ENCODE assay signal across 13 mouse cellular contexts in the genomic region with DNA sequence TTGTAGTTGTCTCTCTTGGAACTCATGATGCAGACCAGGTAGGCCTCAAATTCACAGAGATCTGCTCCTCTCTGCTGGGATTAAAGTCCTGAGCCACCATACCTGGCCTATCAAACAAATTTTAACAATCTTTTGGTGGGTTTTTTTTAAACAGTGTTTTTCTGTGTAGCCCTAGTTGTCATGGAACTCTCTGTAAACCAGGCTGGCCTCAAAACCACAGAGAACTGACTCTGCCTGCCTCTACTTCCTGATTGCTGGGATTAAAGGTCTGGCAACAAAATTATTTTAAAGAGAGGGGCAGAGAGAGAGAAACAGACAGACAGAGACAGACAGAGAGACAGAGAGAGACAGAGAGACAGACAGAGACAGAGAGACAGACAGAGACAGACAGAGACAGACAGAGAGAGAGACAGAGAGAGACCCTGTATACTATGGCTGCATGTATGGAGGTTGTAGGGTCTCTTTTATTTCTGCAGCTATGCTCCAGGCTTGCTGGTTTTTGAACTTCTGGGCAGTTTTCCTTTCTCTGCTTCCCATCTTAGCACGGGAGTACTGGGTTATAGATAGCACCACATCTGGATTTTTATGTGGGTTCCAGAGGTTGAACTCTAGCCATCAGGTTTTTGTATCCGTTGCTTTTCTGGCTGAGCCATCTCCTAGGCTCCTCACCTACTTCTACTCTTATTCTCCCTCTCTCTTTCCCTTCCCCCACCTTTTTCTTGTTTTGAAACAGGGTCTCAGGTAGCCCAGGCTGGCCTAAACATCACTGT. TPM values are rescaled to one million over a fixed set of nuclear protein-coding genes. Genes with fewer than 3 reads are reported as not detected.
DNase-seq lines count a peak whose midpoint lies in the region; ATAC-seq and TF ChIP-seq lines count a peak whose summit lies in the region.
"Had no signal": no experiment of that assay in that cellular context is flagged by ENCODE, and none has a peak within 500 bp of the region (broad histone marks: within the 10 kb centered on the region; RNA-seq: fewer than 3 reads in every experiment).

No protein-coding gene starts in this region.

- H3K36me3 ChIP-seq in heart, postnatal 0 days (replicated peaks; ENCODE audit: control insufficient read depth, insufficient read depth, low read length), result no peaks in the 10 kb centered on the region
- no peaks in the 10 kb centered on the region for H3K36me3 ChIP-seq in hindbrain, embryonic 14.5 days (replicated peaks; ENCODE audit: control insufficient read depth, insufficient read depth)
- H3K36me3 ChIP-seq: forebrain, embryonic 15.5 days had no signal

- no peak overlapping the region for H3K4me3 ChIP-seq in heart, postnatal 0 days (ENCODE audit: low read depth, low read length)
- no peak overlapping the region for H3K4me3 ChIP-seq in hindbrain, embryonic 14.5 days (replicated peaks; ENCODE audit: low read length)
- H3K4me3 ChIP-seq: forebrain, embryonic 15.5 days had no signal

- H3K9me3 ChIP-seq in heart, postnatal 0 days (replicated peaks; ENCODE audit: control insufficient read depth, low read length), result no peaks in the 10 kb centered on the region
- H3K9me3 ChIP-seq in hindbrain, embryonic 14.5 days (ENCODE audit: control insufficient read depth, low read length), result no peaks in the 10 kb centered on the region
- H3K9me3 ChIP-seq: forebrain, embryonic 15.5 days had no signal

- TF ChIP-seq EP300 in heart, postnatal 0 days (IDR thresholded peaks at IDR 0.05; ENCODE audit: low read depth), result no peak

- WGBS in heart, postnatal 0 days, result 60% methylated on average over 2 of the region's 2 CpGs
- 87% methylated on average over 2 of the region's 2 CpGs for WGBS in hindbrain, embryonic 14.5 days

- H3K27ac ChIP-seq in heart, postnatal 0 days (ENCODE audit: low read depth), result peak overlapping the region; percentile 66
- no peak overlapping the region for H3K27ac ChIP-seq in hindbrain, embryonic 14.5 days
- H3K27ac ChIP-seq: forebrain, embryonic 15.5 days; macrophage had no signal

- no peak overlapping the region for H3K4me2 ChIP-seq in heart, postnatal 0 days (ENCODE audit: low read depth, low read length)
- H3K4me2 ChIP-seq in hindbrain, embryonic 14.5 days (replicated peaks), result no peak overlapping the region
- H3K4me2 ChIP-seq: forebrain, embryonic 15.5 days had no signal

- TF ChIP-seq CTCF in heart, postnatal 0 days (IDR thresholded peaks at IDR 0.05; ENCODE audit: low read depth), result no peak

- no peak overlapping the region for H3K9ac ChIP-seq in heart, postnatal 0 days (replicated peaks; ENCODE audit: low read depth, low read length)
- no peak overlapping the region for H3K9ac ChIP-seq in hindbrain, embryonic 14.5 days
- H3K9ac ChIP-seq: forebrain, embryonic 15.5 days had no signal

- no peak for ATAC-seq in heart, postnatal 0 days (ENCODE audit: insufficient read depth, low read depth)
- peak; percentile 32 to 71; a peak in 2 of 4 replicates for ATAC-seq in hematopoietic stem cell, adult 5-6 weeks (replicated peaks in 1 of 2; ENCODE audit: insufficient read depth in 1 of 2, low FRiP score in 2 of 2, low TSS enrichment in 1 of 2, low read depth in 1 of 2, poor library complexity in 2 of 2, severe bottlenecking in 2 of 2)
- no peak for ATAC-seq in hindbrain, embryonic 14.5 days (ENCODE audit: low FRiP score)
- ATAC-seq: forebrain, embryonic 15.5 days had no signal

- no peaks in the 10 kb centered on the region for H3K27me3 ChIP-seq in heart, postnatal 0 days (ENCODE audit: control insufficient read depth, insufficient read depth, low read length)
- H3K27me3 ChIP-seq in hindbrain, embryonic 14.5 days (ENCODE audit: control insufficient read depth, insufficient read depth, low read length), result no peaks in the 10 kb centered on the region
- H3K27me3 ChIP-seq: forebrain, embryonic 15.5 days had no signal

- no peak for DNase-seq in heart, postnatal 0 days (ENCODE audit: low spot score)
- DNase-seq in heart, adult 9 months (ENCODE audit: low spot score in 2 of 2), result no peak
- DNase-seq in 3T3-L1 (ENCODE audit: low read depth, low spot score), result peak; percentile 39
- DNase-seq in CD4-positive, CD25-positive, alpha-beta regulatory T cell, adult 2 months (ENCODE audit: low read depth, low spot score), result peak; percentile 73
- no peak for DNase-seq in hindbrain, embryonic 14.5 days (ENCODE audit: low spot score)
- no peak for DNase-seq in testis, postnatal 10 days (ENCODE audit: low spot score)
- DNase-seq: cerebellum, postnatal 10 days; gastrocnemius, postnatal 25 days; kidney, postnatal 4 days; thymus, postnatal 36 days had no signal

- 0 out of 2 replicates have a peak, but pooled peaks cover 3% of the 10 kb centered on the region for H3K4me1 ChIP-seq in heart, postnatal 0 days (ENCODE audit: control insufficient read depth, insufficient read depth)
- no peaks in the 10 kb centered on the region for H3K4me1 ChIP-seq in hindbrain, embryonic 14.5 days (replicated peaks; ENCODE audit: control insufficient read depth, insufficient read depth, low read length)
- H3K4me1 ChIP-seq: forebrain, embryonic 15.5 days had no signal

RNA-seq across cellular contexts. Expression of a gene that starts 20.1 kb away (rescaled TPM):
- 7.8 and 21.9 TPM in 2 replicates for total RNA-seq in heart, postnatal 0 days (2014; rRNA removed; ENCODE audit: low replicate concordance)
- 10.2 and 11.7 TPM in 2 replicates for polyA plus RNA-seq in heart, postnatal 0 days (2015; fragmentation: Nextera tagmentation; extraction: Ambion mirVana)
- 8.3 and 11.2 TPM in 2 replicates for total RNA-seq in hematopoietic stem cell, adult 5-6 weeks (2017)
- 22.3 and 24.0 TPM in 2 replicates for polyA plus RNA-seq in hindbrain, embryonic 14.5 days (2014; fragmentation: Nextera tagmentation; extraction: Ambion mirVana)

Comparison
In these comparisons a context has a peak if more than half of its experiments do, and no peak if none do; other contexts are left out.
1. ATAC-seq: peak in hematopoietic stem cell, adult 5-6 weeks (2 of 2); none in heart, postnatal 0 days (single experiment) and hindbrain, embryonic 14.5 days (single experiment).
2. DNase-seq: peak in 3T3-L1 (single experiment) and CD4-positive, CD25-positive, alpha-beta regulatory T cell, adult 2 months (single experiment); none in heart, postnatal 0 days (single experiment), heart, adult 9 months (0 of 2), hindbrain, embryonic 14.5 days (single experiment) and testis, postnatal 10 days (single experiment).